Mouse (Mus musculus): ENCODE results near the gene Galns.

Galns gene

DNA sequence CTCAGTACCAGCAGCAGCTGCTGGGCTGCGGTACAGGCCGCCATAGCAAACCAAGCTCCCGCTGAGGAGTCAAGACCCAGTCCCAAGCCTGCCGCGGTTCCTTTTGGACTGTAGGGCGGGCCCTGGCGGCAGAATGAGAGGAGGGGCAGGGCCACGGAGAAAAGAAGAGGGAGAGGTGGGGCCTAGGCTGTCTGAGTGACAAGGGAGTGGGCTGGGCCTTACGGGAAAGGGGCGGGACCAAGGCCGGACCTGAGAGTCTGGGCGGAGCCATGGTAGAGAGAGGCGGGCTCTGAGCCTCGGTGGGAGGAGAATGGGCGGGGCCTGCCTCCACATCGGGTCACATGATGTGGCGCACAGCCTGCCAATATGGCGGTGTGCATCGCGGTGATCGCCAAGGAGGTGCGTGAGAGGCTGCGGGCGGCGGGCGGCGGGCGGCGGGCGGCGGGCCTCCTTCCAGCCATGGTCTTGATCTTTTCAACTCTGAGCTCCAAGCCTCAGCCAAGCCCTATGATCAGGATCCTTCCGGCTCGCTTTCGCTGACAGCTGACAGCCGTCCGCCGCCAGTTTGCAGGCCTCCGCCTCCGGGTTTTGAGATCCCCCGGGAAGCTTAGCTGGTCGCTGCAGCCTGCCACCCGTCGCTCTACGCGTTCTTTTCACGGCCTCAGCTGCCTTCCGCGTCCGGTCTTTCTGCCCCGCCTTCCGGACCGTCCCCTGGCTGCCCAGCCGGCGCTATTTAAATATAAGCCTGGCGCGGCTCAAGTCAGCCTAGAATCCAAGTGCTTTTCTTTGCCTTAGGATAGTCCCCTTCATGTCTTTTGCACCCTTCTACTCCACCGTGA lies at the start of gene Galns, which contains the start of gene Trappc2l:
Galns (minus strand) TSS at position 169 of the 839 bp plus-strand sequence.
Trappc2l (plus strand) TSS at position 346 of the 839 bp plus-strand sequence.
- peak; percentile 99 for DNase-seq (ENCODE audit: low read depth)

DNA sequence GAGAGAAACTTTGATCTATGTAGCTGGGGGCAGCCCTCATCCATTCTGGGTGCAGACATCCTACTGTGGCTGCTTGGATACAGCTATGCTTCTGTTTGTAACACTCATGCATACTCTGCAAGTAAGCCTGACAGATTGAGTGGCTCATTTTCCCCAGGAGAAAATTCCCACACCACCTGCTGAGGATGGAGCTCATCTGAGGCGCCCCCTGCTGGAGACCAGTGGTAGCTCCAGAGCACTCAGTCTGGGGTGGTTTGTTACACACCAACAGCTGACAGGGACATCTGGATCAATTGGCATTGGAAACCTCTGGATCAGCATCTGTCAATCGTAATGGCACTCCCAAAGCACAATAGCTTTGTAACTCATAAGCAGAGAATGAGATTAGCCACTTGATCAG lies 48.8 kb upstream of the Galns start:
- DNase-seq (ENCODE audit: low read depth), result no peak

- DNase-seq (ENCODE audit: low read depth), result no peak
Measured at GRCm38 (mm10) chr8:122658807-122659160, 47.5 kb upstream of the Galns start.

DNA sequence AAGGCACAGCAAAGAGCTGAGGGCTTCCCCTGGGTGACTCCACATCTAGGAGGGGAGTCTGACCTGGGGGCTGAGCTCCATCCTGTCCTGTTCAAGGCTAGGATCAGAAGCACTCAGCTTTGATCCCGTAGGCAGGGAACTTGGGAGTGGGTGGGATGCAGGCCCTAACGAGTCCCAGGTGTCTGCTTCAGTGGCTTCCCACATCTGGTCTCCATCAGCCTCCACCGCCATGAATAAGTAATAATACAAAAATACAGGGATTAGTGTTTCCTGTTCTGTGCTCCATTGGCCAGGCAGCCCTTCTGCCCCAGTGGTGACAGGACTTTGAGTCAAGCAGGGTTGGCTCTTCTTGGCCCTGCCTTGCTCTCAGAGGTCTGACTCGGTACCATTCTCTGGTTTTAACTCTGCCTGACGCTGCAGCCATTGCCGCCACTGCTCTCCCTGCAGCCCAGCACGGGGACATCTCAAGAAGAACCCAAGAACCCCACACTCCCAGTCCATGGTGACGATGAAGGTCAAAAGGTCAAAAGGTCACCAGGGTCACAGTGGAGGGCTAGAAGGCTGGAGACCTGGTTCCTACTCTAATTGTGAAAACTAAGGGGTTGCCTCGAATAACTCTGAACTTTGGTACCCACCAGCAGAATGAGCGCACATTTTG lies 47.0 kb upstream of the Galns start:
- DNase-seq (ENCODE audit: low read depth), result no peak

DNA sequence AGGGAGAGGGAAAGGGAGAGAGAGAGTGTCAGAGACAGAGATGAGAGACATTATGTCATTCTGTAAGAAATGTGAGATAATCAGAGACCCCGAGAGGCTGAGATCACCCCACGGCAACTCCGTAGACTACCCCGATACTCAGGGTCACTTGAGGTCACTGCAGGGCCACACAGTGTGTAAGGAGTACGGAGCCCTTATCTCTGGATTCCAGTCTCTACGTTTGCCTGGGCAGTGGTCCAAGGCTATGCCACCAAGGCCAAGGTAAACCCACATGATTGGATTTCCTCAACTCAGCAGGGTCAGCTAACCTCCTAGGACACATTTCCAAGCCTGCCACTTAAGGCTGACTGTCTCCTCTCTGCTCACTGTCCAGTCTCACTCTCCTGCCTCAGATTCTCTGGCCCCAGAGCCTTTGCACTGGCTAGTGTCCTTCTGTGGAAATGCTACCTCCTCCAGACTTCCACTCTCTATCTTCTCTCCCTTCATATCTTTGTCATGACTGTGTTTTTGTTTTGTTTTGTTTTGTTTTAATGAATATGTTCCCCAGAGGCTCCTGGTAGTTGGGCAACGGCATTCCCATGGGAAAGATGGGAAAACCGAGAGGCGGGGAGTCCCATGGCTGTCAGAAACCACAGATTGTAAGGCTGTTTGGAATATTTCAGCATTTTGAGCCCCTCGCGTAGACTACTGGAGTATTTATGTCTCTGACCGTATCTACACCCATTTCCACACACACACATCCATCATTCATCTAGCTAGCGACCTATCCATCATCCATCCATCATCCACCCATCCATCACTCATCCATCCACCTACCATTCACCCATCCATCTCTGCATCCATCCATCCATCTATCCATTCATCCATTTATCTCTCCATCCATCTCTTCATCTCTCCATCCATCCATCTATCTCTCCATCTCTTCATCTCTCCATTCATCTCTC lies 45.1 kb upstream of the Galns start:
- DNase-seq (ENCODE audit: low read depth), result peak; percentile 98

DNA sequence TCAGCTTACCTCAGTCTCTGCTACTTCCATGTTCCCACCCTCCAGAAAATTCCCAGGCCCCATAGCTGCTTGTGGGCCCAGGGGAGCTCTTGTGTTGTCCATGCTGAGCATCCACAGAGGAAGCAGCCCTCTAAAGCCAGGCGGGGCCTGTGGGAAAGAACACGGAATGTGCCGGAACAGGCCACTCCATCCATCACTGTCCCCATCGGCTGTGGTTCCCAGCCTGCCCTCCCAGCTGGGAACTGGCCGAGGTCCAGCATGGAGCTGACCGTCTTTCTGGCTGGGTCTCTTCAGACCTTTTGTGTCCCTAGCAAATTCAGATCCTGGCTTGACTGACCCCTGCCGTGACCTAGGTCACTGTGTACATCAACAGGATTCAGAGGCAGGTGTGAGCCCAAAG lies 43.5 kb upstream of the Galns start:
- DNase-seq (ENCODE audit: low read depth), result no peak

GRCm38 (mm10) chr8:122652643-122653042 lies 41.4 kb upstream of the Galns start:
- peak; percentile 54 for DNase-seq (ENCODE audit: low read depth)

DNA sequence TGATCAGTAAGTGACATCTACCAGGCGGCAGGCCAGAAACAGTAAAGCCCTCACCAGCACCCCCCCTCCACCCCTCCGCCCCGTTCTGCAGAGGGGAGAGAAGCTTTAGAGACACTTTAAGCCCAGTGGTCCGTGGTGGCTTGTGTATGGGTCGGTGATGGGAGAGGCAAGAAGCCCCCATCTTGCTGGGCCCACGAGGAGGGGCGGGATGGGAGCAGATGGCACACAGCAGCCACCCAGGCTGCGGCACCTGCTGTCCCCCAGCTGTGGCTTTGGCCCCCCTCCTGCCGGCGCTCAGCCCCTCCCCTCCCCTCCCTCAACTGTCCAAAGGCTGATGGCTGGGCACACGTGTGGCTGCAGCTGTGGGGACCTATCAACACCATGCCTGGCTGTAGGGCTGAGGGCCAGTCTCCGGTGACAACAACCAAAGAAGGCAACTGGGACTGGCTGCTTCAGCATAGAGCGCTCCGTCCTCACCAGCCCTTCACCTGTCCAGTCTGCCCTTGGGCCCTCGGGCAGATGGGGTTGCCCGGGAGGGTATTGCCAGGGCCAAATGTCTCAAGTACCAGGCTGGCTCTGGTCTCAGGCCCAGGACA lies 40.2 kb upstream of the Galns start:
- no peak for DNase-seq (ENCODE audit: low read depth)

GRCm38 (mm10) chr8:122648192-122648970 lies 37.1 kb upstream of the Galns start:
- DNase-seq (ENCODE audit: low read depth), result peak; percentile 55

DNA sequence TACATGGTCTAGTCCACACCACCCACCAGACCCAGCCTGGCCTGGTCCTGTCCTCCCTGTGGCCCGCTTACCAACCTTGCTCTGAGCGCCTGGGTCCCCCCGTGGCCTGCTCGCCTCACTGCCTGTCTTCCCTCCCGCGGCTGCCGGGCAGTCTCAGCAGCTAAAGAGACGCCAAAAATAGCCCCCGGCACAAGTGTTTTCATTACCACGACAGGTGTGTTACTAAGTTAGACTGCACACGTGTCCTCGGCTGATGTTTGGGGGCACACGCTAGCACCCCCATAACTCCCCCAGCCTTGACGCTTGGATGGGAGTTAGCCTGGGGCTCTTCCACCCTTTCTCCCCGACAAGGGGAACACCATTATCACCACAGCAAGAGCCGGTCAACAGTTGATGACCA lies 35.1 kb upstream of the Galns start:
- no peak for DNase-seq (ENCODE audit: low read depth)

DNA sequence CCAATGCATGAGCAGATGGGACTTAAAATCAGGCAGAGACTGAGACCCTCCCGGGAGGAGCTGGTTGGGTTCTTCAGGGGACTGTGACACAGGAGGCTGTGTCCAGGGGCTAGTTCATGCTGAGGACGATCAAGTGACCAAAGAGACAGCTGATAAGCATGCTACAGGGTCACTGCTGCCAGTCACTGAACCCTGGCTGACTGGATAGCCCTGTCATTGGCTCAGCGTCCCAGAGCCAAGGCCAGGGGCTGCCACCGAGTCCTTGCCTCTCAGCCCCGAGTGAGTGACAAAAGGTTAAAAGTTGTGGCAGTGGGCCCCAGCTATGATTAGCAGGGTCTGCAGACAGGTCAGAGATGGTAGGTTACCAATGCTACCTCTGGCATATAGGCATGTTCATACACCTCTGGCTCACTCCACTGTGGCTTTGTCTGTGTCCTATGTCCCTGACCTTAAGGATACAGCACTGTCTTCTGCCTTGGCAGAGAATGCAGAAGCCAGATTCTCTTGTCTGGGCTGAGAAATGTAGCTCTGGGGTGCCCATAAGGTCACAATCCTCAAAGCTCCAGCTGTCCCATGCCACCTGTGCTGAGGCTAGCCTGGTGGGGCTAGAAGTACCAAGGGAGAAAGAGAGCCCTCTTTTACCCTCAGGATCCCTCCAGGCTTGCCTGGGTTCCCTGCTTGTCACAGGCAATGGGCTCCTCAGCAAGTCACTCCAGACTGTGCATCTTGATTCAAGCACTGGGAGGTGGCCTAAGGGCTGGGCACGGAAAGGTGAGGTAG lies 33.1 kb upstream of the Galns start:
- no peak for DNase-seq (ENCODE audit: low read depth)

DNA sequence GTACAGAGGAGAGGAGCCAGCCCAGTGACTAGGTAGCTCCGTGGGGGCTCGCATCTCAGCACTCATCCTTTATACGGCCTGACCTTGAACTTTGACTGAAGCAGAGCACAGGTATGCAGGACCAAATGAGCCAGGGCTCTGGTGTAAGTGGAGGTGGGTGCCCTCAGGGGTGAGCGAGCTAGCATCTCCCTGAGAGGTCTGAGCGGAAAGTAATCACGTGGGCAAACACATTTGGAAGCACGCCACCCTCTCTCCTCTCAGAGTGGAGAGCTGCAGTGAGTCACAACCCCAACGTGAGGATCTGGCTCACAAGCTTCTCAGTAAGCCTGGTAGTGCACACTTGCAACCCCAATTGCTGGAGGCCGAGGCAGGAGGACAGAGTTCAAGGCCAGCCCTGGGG lies 30.8 kb upstream of the Galns start:
- DNase-seq (ENCODE audit: low read depth), result no peak

DNA sequence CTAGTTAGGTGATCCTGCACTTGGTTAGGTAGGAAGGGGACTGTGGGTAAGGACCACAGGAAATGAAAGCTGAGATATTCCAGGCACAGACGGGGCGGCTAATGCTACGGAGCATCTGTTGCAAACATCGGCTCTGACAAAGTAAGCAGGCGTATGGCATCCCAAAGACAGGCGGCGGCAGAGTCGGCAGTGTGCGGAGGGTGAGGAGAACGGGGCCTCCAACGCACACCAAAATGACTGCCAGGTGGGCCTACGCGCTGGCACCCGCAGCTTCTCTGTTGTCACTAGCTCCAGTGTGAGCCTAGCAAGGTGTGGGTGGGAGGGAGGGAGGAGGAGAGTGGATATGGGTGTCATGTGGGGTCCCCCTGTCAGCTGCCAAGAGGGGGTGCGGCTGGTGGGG lies 30.1 kb upstream of the Galns start:
- no peak for DNase-seq (ENCODE audit: low read depth)

DNA sequence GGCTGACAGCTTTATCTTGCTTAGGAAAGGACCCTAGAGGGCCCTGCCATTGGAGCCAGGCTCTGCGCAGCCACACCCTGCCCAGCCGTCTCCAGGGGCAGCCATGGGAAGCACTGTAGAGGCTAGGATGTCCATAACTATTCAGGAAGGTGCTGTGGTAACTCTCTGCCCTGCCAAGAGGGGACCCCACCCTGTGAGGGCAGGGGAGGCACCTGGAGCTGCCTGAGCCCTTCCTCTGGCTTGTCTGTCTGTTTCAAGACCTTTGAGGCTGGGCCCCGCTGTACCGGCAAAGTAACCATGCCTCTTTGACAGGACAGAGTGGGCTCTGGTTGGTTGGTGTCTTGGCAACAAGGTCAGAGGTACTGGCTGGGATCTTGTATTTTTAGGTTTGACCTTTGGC lies 29.6 kb upstream of the Galns start:
- DNase-seq (ENCODE audit: low read depth), result no peak

GRCm38 (mm10) chr8:122639521-122640248 lies 28.4 kb upstream of the Galns start:
- no peak for DNase-seq (ENCODE audit: low read depth)

- DNase-seq (ENCODE audit: low read depth), result no peak
Measured at GRCm38 (mm10) chr8:122638601-122639000, 27.3 kb upstream of the Galns start.

- no peak for DNase-seq (ENCODE audit: low read depth)
Measured at GRCm38 (mm10) chr8:122637230-122637629, 26.0 kb upstream of the Galns start.

- DNase-seq (ENCODE audit: low read depth), result no peak
Measured at GRCm38 (mm10) chr8:122636803-122637175, 25.5 kb upstream of the Galns start.

- DNase-seq (ENCODE audit: low read depth), result no peak
Measured at GRCm38 (mm10) chr8:122635878-122636802, 24.9 kb upstream of the Galns start.
